Mouse (Mus musculus): ENCODE results near the gene Il34. TPM values are rescaled to one million over a fixed set of nuclear protein-coding genes. Genes with fewer than 3 reads are reported as not detected.

The Il34 gene
- polyA plus RNA-seq, 1 experiment from 2014 or later: 0.29 TPM

GRCm38 (mm10) chr8:110772452-110772851, 33.3 kb downstream of the Il34 start:
- Histone ChIP-seq H3K4me3 (no peak overlapping the region), H3K4me1 (no peaks in the 10 kb centered on the region), H3K9ac (no peak overlapping the region), H3K4me2 (replicated peaks) (no peak overlapping the region), H3K27ac (no peak overlapping the region), H3K36me3 (no peaks in the 10 kb centered on the region), H3K27me3 (no peaks in the 10 kb centered on the region), H3K9me3 (peaks cover 4% of the 10 kb centered on the region; the same call in 1 of the 2 replicates)
- WGBS: 79% methylated on average over 7 of the region's 7 CpGs
- ATAC-seq (ENCODE audit: low FRiP score, low read depth): no peak

DNA sequence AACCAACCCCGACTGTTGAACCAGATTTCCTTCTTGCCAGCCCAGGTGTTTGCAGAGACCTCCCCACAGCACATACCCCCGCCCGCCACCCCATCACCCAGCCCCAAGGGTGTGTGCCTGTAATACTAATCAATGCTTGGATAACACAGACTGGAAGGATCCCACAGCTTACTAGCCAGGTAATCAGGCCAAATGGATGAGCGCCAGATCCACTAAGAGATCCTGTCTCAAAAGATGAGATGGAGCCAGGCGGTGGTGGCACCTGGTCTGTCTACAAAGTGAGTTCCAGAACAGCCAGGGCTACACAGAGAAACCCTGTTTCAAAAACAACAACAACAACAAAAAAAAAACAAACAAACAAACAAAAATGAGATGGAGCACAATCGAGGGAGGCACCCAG, 38.5 kb downstream of the Il34 start:
- ATAC-seq (ENCODE audit: low FRiP score, low read depth): no peak

GRCm38 (mm10) chr8:110764671-110765070, 41.1 kb downstream of the Il34 start:
- Histone ChIP-seq H3K4me2 (replicated peaks) (no peak overlapping the region), H3K9me3 (no peaks in the 10 kb centered on the region), H3K4me3 (no peak overlapping the region), H3K27me3 (no peaks in the 10 kb centered on the region), H3K9ac (no peak overlapping the region), H3K27ac (no peak overlapping the region), H3K4me1 (no peaks in the 10 kb centered on the region), H3K36me3 (no peaks in the 10 kb centered on the region)
- no peak for ATAC-seq (ENCODE audit: low FRiP score, low read depth)
- 66% methylated on average over 3 of the region's 3 CpGs for WGBS

More for the DNA sequence above, 38.5 kb downstream of the Il34 start:
- no peaks in the 10 kb centered on the region for H3K4me1 ChIP-seq
- H3K9me3 ChIP-seq: no peaks in the 10 kb centered on the region
- no peak overlapping the region for H3K9ac ChIP-seq
- no peak overlapping the region for H3K27ac ChIP-seq
- no peak overlapping the region for H3K4me3 ChIP-seq
- H3K36me3 ChIP-seq: no peaks in the 10 kb centered on the region
- H3K4me2 ChIP-seq (replicated peaks): no peak overlapping the region
- H3K27me3 ChIP-seq: no peaks in the 10 kb centered on the region
- 88% methylated on average over 6 of the region's 6 CpGs for WGBS

GRCm38 (mm10) chr8:110761988-110762387, 43.7 kb downstream of the Il34 start:
- Histone ChIP-seq H3K36me3 (no peaks in the 10 kb centered on the region), H3K4me3 (no peak overlapping the region), H3K4me1 (no peaks in the 10 kb centered on the region), H3K27me3 (no peaks in the 10 kb centered on the region), H3K27ac (no peak overlapping the region), H3K9me3 (no peaks in the 10 kb centered on the region), H3K9ac (no peak overlapping the region), H3K4me2 (replicated peaks) (no peak overlapping the region)
- no peak for ATAC-seq (ENCODE audit: low FRiP score, low read depth)
- 61% methylated on average over 6 of the region's 6 CpGs for WGBS

DNA sequence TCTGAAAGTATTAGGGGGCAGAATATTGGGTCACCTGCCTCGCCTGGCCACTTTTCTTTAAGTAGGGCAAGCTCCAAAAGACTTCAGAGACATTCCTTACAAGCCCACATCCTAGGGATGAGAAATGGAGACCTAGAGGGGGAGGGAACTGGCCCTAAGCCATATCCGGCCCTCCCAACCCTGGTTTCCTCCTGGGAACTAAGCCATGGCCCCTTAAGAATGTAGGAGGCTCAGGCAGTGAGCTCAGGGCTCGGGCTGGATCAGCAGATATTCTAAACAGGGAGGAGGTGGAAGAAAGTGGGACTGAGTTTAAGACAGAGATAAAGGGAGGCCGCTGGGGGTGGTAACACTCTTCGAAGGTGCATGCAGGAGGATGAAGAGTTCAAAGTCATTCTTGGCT, 44.5 kb downstream of the Il34 start:
- Histone ChIP-seq H3K27ac (no peak overlapping the region), H3K9me3 (no peaks in the 10 kb centered on the region), H3K36me3 (no peaks in the 10 kb centered on the region), H3K9ac (no peak overlapping the region), H3K27me3 (no peaks in the 10 kb centered on the region), H3K4me3 (no peak overlapping the region), H3K4me1 (no peaks in the 10 kb centered on the region), H3K4me2 (replicated peaks) (no peak overlapping the region)
- no peak for ATAC-seq (ENCODE audit: low FRiP score, low read depth)
- WGBS: 56% methylated on average over 5 of the region's 5 CpGs

DNA sequence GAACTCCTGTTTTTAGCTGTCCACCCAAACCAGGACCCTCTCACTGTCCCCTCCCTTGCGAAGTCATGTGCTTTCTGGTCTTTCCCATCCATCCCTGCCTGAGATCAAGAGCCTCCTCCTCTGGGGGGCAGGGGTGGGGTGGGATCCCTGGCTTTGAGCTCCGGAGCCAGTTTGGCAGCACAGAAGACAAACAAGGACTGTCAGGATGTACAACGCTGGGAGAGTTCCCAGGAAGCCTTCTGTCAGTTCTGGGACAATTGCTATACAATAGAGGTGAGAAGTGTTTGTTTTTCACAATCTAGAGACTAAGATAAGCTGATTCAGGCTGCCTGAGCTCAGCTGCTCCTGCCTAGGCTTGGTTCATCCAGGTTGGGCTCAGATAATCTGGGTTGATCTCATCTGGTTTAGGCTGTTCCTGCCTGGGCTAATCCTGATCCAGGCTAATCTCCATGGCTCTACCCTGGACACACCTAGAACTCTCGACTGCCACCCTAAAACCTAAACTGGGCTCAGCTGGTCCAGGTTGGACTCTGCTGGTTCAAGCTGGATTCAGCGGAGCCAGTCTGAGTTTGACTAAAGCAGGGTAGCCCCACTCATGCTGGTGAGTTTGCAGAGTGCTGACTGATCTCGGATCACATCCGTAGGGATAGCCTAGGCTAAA, 45.3 kb downstream of the Il34 start:
- no peaks in the 10 kb centered on the region for H3K36me3 ChIP-seq
- H3K4me1 ChIP-seq: no peaks in the 10 kb centered on the region
- no peak for ATAC-seq (ENCODE audit: low FRiP score, low read depth)
- H3K9ac ChIP-seq: no peak overlapping the region
- no peak overlapping the region for H3K4me3 ChIP-seq
- H3K27me3 ChIP-seq: no peaks in the 10 kb centered on the region
- H3K9me3 ChIP-seq: no peaks in the 10 kb centered on the region
- H3K27ac ChIP-seq: no peak overlapping the region
- 68% methylated on average over 7 of the region's 7 CpGs for WGBS
- H3K4me2 ChIP-seq (replicated peaks): no peak overlapping the region

GRCm38 (mm10) chr8:110756196-110756595, 49.5 kb downstream of the Il34 start:
- no peak overlapping the region for H3K4me2 ChIP-seq (replicated peaks)
- no peak overlapping the region for H3K27ac ChIP-seq
- H3K9me3 ChIP-seq: no peaks in the 10 kb centered on the region
- ATAC-seq (ENCODE audit: low FRiP score, low read depth): no peak
- no peaks in the 10 kb centered on the region for H3K27me3 ChIP-seq
- peaks cover 7% of the 10 kb centered on the region; the same call in 1 of the 2 replicates for H3K4me1 ChIP-seq
- no peak overlapping the region for H3K9ac ChIP-seq
- WGBS: 72% methylated on average over 5 of the region's 5 CpGs
- no peak overlapping the region for H3K4me3 ChIP-seq
- H3K36me3 ChIP-seq: no peaks in the 10 kb centered on the region

DNA sequence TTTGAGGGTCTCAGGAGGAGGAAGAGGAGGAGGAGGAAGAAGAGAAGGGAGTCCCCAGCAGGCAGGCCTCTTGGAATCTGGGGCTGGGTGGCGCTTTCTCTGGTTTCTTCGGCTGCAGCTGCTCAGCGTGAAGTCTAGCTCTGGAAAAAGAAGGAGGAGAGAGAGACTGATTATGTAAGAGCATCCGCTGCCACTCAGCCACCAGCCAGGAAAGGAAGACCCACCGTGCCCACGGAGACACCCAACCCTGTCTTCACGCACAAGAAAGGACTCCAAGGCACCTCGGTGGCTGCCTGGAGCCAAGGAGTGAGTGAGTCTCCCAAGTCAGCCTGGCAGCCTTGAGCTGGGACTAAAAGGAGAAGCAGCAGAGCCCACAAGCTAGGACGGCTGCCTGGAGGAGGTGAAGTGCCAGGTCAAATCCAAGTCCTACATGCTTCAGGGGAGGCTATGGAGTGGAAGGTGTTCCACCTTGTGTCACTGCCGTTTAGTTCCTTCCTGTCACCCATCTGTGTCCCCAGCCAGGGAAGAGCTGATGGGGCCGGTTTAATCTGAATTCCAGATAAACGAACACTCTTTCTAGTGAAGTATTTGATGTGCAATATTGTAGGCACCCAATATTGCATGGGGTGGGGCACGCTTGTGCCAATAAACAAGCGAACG, 50.1 kb downstream of the Il34 start:
- Histone ChIP-seq H3K27ac (no peak overlapping the region), H3K9ac (no peak overlapping the region)

DNA sequence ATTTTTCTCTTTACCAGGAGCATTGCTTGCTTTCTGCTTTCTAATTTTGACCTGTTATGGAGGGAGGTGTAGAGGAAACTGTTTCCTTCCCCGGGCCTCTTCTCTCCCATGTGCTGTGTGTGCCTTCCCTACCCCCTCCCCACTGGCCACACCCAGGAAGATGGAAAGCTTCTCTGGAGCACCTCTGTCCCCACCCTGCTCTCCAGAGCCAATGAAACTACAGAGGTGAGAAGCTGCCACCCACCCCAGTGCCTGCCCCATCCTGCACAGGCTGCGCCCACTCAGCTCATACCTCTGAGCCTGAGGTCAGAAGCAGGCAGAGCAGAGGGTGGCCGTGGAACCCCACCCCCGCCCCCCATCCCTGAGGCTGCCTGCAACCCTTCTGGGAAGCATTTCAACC, 51.0 kb downstream of the Il34 start:
- no peak overlapping the region for H3K9ac ChIP-seq
- H3K27me3 ChIP-seq: no peaks in the 10 kb centered on the region
- no peaks in the 10 kb centered on the region for H3K9me3 ChIP-seq
- H3K27ac ChIP-seq: no peak overlapping the region
- peak; percentile 64; the same call in 1 of the 2 replicates for ATAC-seq (ENCODE audit: low FRiP score, low read depth)
- H3K4me2 ChIP-seq (replicated peaks): no peak overlapping the region
- no peaks in the 10 kb centered on the region for H3K36me3 ChIP-seq
- peaks cover 7% of the 10 kb centered on the region; the same call in 1 of the 2 replicates for H3K4me1 ChIP-seq
- 42% methylated on average over 4 of the region's 4 CpGs for WGBS
- H3K4me3 ChIP-seq: no peak overlapping the region

More for the DNA sequence above, 50.1 kb downstream of the Il34 start:
- no peak for ATAC-seq (ENCODE audit: low FRiP score, low read depth)
- Histone ChIP-seq H3K4me2 (replicated peaks) (no peak overlapping the region), H3K4me1 (peaks cover 7% of the 10 kb centered on the region; the same call in 1 of the 2 replicates), H3K4me3 (no peak overlapping the region), H3K9me3 (no peaks in the 10 kb centered on the region), H3K27me3 (no peaks in the 10 kb centered on the region), H3K36me3 (no peaks in the 10 kb centered on the region)
- WGBS: 59% methylated on average over 15 of the region's 15 CpGs

DNA sequence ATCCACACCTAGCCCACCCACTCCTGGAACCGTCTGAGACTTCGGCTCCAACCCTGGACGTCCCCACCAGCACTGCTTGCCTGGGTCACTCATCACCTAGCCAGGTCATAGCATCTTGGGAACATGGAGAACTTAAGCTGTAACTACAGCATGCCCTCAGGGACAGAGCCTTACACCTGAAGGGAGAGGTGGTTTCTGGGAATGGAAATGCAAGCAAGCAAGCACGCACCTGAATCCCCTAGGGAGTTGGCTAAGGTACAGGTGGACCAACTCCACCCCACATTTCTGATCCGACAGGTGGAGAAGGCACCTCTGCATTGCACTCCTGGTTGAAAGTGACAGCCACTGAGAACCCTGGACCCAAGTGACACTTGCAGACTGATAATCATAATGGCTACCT, 54.2 kb downstream of the Il34 start:
- WGBS: 84% methylated on average over 5 of the region's 5 CpGs
- no peak overlapping the region for H3K9ac ChIP-seq
- H3K4me2 ChIP-seq (replicated peaks): no peak overlapping the region
- H3K27me3 ChIP-seq: 0 out of 2 replicates have a peak, but pooled peaks cover 2% of the 10 kb centered on the region
- no peaks in the 10 kb centered on the region for H3K9me3 ChIP-seq
- H3K4me1 ChIP-seq: peaks cover 7% of the 10 kb centered on the region; the same call in 1 of the 2 replicates
- no peak for ATAC-seq (ENCODE audit: low FRiP score, low read depth)
- H3K36me3 ChIP-seq: no peaks in the 10 kb centered on the region
- no peak overlapping the region for H3K4me3 ChIP-seq
- H3K27ac ChIP-seq: no peak overlapping the region

GRCm38 (mm10) chr8:110750269-110750668, 55.5 kb downstream of the Il34 start:
- H3K4me2 ChIP-seq (replicated peaks): no peak overlapping the region
- no peak overlapping the region for H3K9ac ChIP-seq
- H3K36me3 ChIP-seq: no peaks in the 10 kb centered on the region
- peaks cover 6% of the 10 kb centered on the region; the same call in 1 of the 2 replicates for H3K4me1 ChIP-seq
- no peak for ATAC-seq (ENCODE audit: low FRiP score, low read depth)
- H3K4me3 ChIP-seq: no peak overlapping the region
- H3K9me3 ChIP-seq: no peaks in the 10 kb centered on the region
- 0 out of 2 replicates have a peak, but pooled peaks cover 2% of the 10 kb centered on the region for H3K27me3 ChIP-seq
- no peak overlapping the region for H3K27ac ChIP-seq
- WGBS: 48% methylated on average over 13 of the region's 13 CpGs

DNA sequence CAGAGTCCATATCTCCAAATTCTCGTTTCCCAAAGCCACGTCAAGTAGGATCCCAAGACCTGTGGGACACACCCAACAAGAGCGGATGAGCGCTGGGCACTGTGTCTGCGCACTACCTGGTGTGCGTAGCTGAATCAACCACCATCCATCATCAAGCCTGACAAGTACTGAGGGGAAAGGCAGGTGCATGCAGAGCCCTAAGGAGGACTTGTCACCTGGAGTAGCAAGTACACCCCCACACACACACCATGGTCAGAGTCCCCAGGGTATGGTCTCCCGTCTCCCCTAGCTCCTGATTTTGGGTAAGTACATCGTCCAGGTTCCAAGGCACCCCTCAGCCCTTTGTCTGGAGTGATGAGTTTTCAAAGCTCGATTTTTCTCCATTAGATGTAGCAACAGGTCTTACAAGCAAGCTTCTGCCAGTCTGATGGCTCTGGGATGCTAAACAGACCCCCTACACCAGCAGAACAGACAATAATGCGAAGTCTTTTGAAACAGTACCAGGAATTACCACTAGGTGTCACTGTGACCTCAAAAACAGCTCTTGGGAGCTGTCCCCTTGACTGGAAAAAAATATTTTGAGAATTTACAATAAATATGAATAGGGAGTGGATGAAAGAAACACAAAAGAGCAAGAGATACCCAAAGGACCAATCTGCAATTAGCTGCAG, 56.1 kb downstream of the Il34 start:
- H3K4me2 ChIP-seq (replicated peaks): no peak overlapping the region
- 0 out of 2 replicates have a peak, but pooled peaks cover 2% of the 10 kb centered on the region for H3K27me3 ChIP-seq
- WGBS: 63% methylated on average over 10 of the region's 10 CpGs
- 0 out of 2 replicates have a peak, but pooled peaks cover under 1% of the 10 kb centered on the region for H3K4me1 ChIP-seq
- no peaks in the 10 kb centered on the region for H3K36me3 ChIP-seq
- H3K4me3 ChIP-seq: no peak overlapping the region
- no peak overlapping the region for H3K27ac ChIP-seq
- H3K9me3 ChIP-seq: no peaks in the 10 kb centered on the region
- H3K9ac ChIP-seq: no peak overlapping the region
- no peak for ATAC-seq (ENCODE audit: low FRiP score, low read depth)
